Mouse (Mus musculus): Measurements from ENCODE around the gene Xrcc3. TPM values are rescaled to one million over a fixed set of nuclear protein-coding genes. Genes with fewer than 3 reads are reported as not detected.

The Xrcc3 gene
- polyA plus RNA-seq, 1 experiment: 2.2 TPM

DNA sequence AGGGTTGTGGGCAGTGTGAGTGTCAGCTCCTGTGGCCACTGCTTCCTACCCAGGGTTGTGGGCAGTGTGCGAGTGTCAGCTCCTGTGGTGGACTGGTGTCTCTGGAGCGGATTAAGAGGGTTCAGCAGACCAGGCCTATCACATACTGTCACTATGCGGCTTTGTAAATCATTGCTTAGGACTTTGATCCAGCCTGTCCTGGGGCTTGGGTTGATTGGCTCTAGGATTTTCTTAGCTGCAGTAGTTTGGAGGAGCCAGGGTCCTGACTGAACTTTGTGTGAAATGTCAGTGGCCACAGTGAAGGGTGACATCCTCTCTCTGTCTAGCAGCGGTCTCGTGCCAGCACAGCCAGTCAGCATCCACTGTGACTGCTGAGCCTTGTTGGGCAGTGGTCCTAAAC is 23.6 kb downstream of the Xrcc3 start:
- Histone ChIP-seq H3K9me3 (no peaks in the 10 kb centered on the region), H3K27me3 (replicated peaks) (no peaks in the 10 kb centered on the region), H3K4me3 (replicated peaks) (no peak overlapping the region), H3K4me1 (peaks cover 23% of the 10 kb centered on the region; the same call in 1 of the 2 replicates), H3K36me3 (replicated peaks; ENCODE audit: low read length) (peaks cover 100% of the 10 kb centered on the region)
- no peak for TF ChIP-seq GATA1 (IDR thresholded peaks at IDR 0.05; ENCODE audit: borderline replicate concordance, low read length)
- TF ChIP-seq FLI1 (IDR thresholded peaks at IDR 0.05; ENCODE audit: low read length): no peak

DNA sequence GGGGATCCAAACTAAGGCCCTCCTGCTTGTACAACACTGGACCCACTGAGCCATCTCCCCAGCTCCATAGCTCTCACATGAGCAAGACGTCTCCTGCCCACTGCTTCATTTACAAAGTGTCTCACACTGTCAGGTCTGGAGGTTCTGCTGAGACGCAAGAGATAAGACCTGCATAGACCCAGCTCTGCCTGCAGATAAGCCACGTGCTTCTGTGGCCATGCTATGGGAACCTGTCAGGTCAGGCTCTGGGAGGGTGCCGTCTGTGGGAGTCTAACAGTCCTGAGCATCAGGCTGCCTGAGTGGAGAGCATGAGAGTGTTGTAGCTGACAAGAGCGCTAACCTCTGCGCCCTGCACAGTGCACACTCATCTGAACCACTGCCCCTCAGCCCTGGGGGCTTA is 26.7 kb downstream of the Xrcc3 start:
- Histone ChIP-seq H3K4me1 (peaks cover 23% of the 10 kb centered on the region; the same call in 1 of the 2 replicates), H3K36me3 (replicated peaks; ENCODE audit: low read length) (peaks cover 97% of the 10 kb centered on the region), H3K4me3 (replicated peaks) (no peak overlapping the region)

DNA sequence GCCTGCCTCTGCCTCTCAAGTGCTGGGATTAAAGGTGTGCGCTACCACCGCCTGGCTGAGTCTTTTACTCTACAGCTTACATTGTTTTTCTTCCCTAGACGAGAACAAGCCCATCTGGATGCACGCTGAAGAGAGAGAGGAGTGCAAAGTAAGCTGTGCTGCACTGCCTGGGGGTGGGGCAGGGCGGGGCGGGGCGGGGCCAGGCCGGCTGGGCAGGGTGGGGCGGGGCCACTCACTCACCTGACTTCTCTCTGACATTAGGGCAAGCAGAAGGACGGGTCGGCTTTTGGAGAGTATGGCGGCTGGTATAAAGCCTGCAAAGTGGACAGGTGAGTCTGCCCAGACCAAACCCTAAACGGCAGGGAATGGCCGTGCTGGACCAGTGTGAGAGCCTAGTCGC is 28.5 kb downstream of the Xrcc3 start:
- TF ChIP-seq FLI1 (IDR thresholded peaks at IDR 0.05; ENCODE audit: low read length) (no peak), GATA1 (IDR thresholded peaks at IDR 0.05; ENCODE audit: borderline replicate concordance, low read length) (no peak)
- no peak overlapping the region for H3K4me3 ChIP-seq (replicated peaks)
- H3K9me3 ChIP-seq: no peaks in the 10 kb centered on the region
- H3K4me1 ChIP-seq: peaks cover 20% of the 10 kb centered on the region; the same call in 1 of the 2 replicates
- H3K27me3 ChIP-seq (replicated peaks): no peaks in the 10 kb centered on the region
- H3K36me3 ChIP-seq (replicated peaks; ENCODE audit: low read length): peaks cover 97% of the 10 kb centered on the region

More for the DNA sequence above, 26.7 kb downstream of the Xrcc3 start:
- Histone ChIP-seq H3K9me3 (no peaks in the 10 kb centered on the region), H3K27me3 (replicated peaks) (no peaks in the 10 kb centered on the region)
- no peak for TF ChIP-seq GATA1 (IDR thresholded peaks at IDR 0.05; ENCODE audit: borderline replicate concordance, low read length)
- TF ChIP-seq FLI1 (IDR thresholded peaks at IDR 0.05; ENCODE audit: low read length): no peak

DNA sequence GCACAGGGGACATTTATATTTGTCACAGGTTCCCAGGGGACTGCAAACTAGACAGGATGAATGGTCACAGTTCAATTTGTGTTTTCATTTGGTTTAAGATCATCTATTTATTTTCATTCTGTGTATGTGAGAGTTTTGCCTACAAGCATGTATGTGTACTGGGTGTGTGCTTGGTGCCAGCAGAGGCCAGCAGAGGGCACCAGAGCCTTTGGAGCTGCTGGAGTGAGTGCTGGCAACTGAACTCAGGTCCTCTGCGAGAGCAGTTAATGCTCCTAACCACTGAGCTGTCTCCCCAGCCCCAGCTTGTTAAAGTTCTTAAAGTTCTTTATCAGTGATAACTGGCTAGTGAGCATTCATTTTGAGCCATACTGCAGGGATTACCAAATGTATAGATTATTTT is 34.1 kb downstream of the Xrcc3 start:
- H3K4me3 ChIP-seq (replicated peaks): no peak overlapping the region
- H3K4me1 ChIP-seq: peaks cover 18% of the 10 kb centered on the region
- H3K9me3 ChIP-seq: 0 out of 2 replicates have a peak, but pooled peaks cover 5% of the 10 kb centered on the region
- TF ChIP-seq GATA1 (IDR thresholded peaks at IDR 0.05; ENCODE audit: borderline replicate concordance, low read length) (no peak), FLI1 (IDR thresholded peaks at IDR 0.05; ENCODE audit: low read length) (no peak)
- H3K36me3 ChIP-seq (replicated peaks; ENCODE audit: low read length): peaks cover 96% of the 10 kb centered on the region
- no peaks in the 10 kb centered on the region for H3K27me3 ChIP-seq (replicated peaks)

DNA sequence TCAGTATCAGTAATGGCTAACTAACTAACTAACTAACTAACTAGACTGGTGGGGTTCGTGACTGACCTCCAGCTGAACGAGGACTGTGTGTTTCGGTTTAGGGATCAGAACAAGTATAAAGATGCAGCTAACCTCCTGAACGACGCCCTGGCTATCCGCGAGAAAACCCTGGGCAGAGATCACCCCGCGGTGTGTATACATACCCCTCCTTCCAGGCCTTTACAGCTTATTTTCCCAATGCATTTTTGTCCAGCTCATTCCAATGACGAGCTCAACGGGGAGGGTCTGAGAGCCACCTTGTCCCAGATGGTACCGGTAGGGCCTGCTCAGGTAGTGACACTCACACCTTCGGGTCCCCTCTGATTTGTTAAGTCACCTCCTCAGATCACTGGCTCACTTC is 35.8 kb downstream of the Xrcc3 start:
- peaks cover 98% of the 10 kb centered on the region for H3K36me3 ChIP-seq (replicated peaks; ENCODE audit: low read length)
- no peak for TF ChIP-seq FLI1 (IDR thresholded peaks at IDR 0.05; ENCODE audit: low read length)
- no peak for TF ChIP-seq GATA1 (IDR thresholded peaks at IDR 0.05; ENCODE audit: borderline replicate concordance, low read length)
- no peaks in the 10 kb centered on the region for H3K27me3 ChIP-seq (replicated peaks)
- H3K9me3 ChIP-seq: 0 out of 2 replicates have a peak, but pooled peaks cover 5% of the 10 kb centered on the region
- no peak overlapping the region for H3K4me3 ChIP-seq (replicated peaks)
- H3K4me1 ChIP-seq: peaks cover 22% of the 10 kb centered on the region

DNA sequence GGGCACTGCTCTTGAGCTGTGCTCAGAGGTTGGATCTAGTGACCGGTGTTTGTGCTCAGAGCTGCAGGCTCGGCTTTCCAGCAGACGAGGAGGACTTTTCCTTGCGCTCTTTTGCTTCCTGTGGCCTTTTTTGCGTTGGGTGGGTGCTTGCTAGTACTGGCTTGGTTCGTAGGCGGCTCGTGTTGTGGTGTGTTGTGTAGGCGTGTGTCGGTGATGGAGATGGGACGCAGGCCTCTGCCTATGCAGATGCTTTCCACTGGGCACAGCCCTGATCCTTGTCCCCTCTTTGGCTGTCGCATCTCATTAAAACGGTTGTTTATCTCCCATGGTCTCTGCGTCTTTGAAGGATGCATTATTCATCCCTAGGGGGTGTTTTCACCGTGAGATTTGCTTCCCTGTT is 38.8 kb downstream of the Xrcc3 start:
- peaks cover 30% of the 10 kb centered on the region for H3K4me1 ChIP-seq
- peaks cover 91% of the 10 kb centered on the region for H3K36me3 ChIP-seq (replicated peaks; ENCODE audit: low read length)
- TF ChIP-seq GATA1 (IDR thresholded peaks at IDR 0.05; ENCODE audit: borderline replicate concordance, low read length) (no peak), FLI1 (IDR thresholded peaks at IDR 0.05; ENCODE audit: low read length) (no peak)
- H3K27me3 ChIP-seq (replicated peaks): no peaks in the 10 kb centered on the region
- 0 out of 2 replicates have a peak, but pooled peaks cover 5% of the 10 kb centered on the region for H3K9me3 ChIP-seq
- H3K4me3 ChIP-seq (replicated peaks): no peak overlapping the region

DNA sequence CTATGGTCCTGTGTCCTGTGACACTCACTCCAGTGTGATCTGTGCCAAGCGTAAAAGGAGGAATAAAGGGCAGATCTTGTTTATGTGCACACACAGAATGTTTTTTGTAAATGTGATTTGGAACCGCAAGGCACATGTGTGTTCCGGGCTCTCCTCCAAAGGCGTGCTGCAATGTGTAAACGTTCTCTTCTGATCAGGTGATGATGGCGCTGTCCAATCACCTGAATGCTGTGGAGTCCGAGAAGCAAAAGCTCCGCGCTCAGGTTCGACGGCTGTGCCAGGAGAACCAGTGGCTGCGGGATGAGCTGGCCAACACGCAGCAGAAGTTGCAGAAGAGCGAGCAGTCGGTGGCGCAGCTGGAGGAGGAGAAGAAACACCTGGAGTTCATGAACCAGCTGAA is 39.5 kb downstream of the Xrcc3 start:
- Histone ChIP-seq H3K36me3 (replicated peaks; ENCODE audit: low read length) (peaks cover 91% of the 10 kb centered on the region), H3K27me3 (replicated peaks) (no peaks in the 10 kb centered on the region), H3K9me3 (0 out of 2 replicates have a peak, but pooled peaks cover 2% of the 10 kb centered on the region), H3K4me1 (peaks cover 34% of the 10 kb centered on the region), H3K4me3 (replicated peaks) (no peak overlapping the region)
- TF ChIP-seq FLI1 (IDR thresholded peaks at IDR 0.05; ENCODE audit: low read length) (no peak), GATA1 (IDR thresholded peaks at IDR 0.05; ENCODE audit: borderline replicate concordance, low read length) (no peak)

DNA sequence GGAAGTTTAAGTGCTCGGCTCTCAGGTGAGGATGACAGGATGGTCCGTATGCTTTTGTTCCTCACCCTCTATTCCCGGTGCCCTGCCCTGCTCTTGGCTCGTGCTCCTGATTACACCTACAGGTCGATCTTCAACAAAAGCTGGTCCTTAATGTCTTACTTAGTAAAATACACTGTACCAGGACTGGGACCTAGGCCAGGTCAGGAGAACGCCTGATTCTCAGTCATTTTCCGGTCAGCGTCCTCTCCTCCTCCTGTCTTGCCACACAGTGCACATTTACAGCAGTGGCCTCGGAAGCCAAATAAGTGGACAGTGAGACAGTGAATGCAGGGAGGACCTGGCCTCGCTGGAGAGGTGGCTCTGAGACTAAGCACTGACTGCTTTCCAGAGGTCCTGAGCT is 43.0 kb downstream of the Xrcc3 start:
- TF ChIP-seq FLI1 (IDR thresholded peaks at IDR 0.05; ENCODE audit: low read length) (no peak), GATA1 (IDR thresholded peaks at IDR 0.05; ENCODE audit: borderline replicate concordance, low read length) (no peak)
- H3K9me3 ChIP-seq: no peaks in the 10 kb centered on the region
- H3K4me3 ChIP-seq (replicated peaks): no peak overlapping the region
- H3K27me3 ChIP-seq (replicated peaks): no peaks in the 10 kb centered on the region
- peaks cover 53% of the 10 kb centered on the region for H3K4me1 ChIP-seq
- H3K36me3 ChIP-seq (replicated peaks; ENCODE audit: low read length): peaks cover 80% of the 10 kb centered on the region

DNA sequence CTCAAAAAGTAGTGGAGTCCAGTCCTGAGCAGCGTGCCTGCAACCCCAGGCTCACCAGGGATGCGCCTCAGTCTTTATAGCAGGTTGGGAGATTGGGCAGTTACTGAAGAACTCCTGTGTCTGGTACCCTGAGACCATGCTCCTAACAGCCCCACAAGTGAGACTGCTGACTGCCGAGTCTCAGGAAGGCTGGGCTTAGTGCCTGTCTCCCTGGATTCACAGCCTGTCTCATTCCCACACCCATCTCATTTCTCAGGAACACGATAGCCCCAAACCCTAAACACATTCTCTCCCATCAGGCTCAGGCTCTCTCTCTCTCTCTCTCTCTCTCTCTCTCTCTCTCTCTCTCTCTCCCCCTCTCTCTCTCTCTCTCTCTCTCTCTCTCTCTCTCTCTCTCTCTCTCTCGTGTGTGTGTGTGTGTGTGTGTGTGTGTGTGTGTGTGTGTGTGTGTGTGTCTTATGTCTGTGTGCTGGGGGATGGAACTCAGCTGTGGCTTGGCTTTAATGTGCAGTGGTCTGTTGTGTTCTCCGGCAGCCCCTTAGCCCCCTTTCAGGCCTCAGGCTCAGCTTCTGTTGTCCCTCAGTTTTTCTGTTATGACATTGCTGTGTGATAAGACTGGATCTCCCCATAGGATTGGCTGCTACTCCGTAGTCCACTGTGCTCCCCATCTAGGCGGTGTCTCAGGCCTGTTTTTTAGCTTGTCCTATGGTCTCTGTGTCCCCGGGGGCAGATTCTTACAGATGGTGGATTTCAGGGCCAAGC is 43.7 kb downstream of the Xrcc3 start:
- H3K36me3 ChIP-seq (replicated peaks; ENCODE audit: low read length): peaks cover 75% of the 10 kb centered on the region
- no peak for TF ChIP-seq GATA1 (IDR thresholded peaks at IDR 0.05; ENCODE audit: borderline replicate concordance, low read length)
- peaks cover 53% of the 10 kb centered on the region for H3K4me1 ChIP-seq
- H3K9me3 ChIP-seq: no peaks in the 10 kb centered on the region
- H3K4me3 ChIP-seq (replicated peaks): no peak overlapping the region
- H3K27me3 ChIP-seq (replicated peaks): no peaks in the 10 kb centered on the region

DNA sequence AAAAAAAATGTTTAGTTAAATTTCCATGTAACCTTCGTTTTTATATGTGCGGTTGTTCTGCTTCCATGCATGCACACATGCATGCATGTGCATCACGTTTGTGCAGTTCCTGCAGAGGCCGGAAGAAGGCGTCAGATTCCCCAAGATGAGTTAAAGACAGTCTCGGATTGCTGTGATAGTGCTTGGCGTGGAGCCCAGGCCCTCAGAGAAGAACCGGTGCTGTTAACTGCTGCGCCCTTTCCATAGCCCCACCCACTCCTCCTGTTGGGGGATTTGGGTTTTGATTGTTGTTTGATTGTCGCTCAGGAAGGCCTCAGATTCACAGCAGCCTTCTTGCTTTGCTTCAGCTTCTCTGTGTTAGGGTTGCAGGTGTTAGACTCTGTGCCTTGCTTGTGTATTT is 44.4 kb downstream of the Xrcc3 start:
- H3K4me1 ChIP-seq: peaks cover 47% of the 10 kb centered on the region
- H3K27me3 ChIP-seq (replicated peaks): no peaks in the 10 kb centered on the region
- no peak overlapping the region for H3K4me3 ChIP-seq (replicated peaks)
- H3K9me3 ChIP-seq: no peaks in the 10 kb centered on the region
- peaks cover 70% of the 10 kb centered on the region for H3K36me3 ChIP-seq (replicated peaks; ENCODE audit: low read length)
- TF ChIP-seq FLI1 (IDR thresholded peaks at IDR 0.05; ENCODE audit: low read length) (no peak), GATA1 (IDR thresholded peaks at IDR 0.05; ENCODE audit: borderline replicate concordance, low read length) (no peak)

All from megakaryocyte, embryonic 14.5 days (primary cell).